Mouse (Mus musculus) stomach, postnatal 0 days (tissue): ENCODE results near the gene Krt222. TPM values are rescaled to one million over a fixed set of nuclear protein-coding genes. Genes with fewer than 3 reads are reported as not detected.
A peak's percentile ranks its signal among the peaks of the same experiment; 100 is the strongest.

Experiments
- ATAC-seq: fragments of 200-750 bp; cut with Nextera tagmentation; 2 replicates; pipeline ENCODE4 v1.8.0; 2017; ENCODE audit not compliant: low FRiP score, low TSS enrichment
- DNase-seq: peaks from one replicate; pipeline ENCODE4 v3.0.0-alpha.2; 2016; ENCODE audit warnings: low spot score
- H3K27ac ChIP-seq: fragments of 300-500 bp; sonication (generic); replicated peaks from 2 replicates; pipeline ENCODE4 v1.5.1; 2014; ENCODE audit warnings: mild to moderate bottlenecking, control low read depth
- H3K27me3 ChIP-seq: fragments of 300-500 bp; sonication (generic); 2 replicates; pipeline ENCODE4 v1.6.1; 2014; ENCODE audit warnings: low read length; ENCODE audit not compliant: control insufficient read depth, insufficient read depth
- H3K36me3 ChIP-seq: fragments of 300-500 bp; sonication (generic); 2 replicates; pipeline ENCODE4 v1.6.1; 2014; ENCODE audit warnings: low read length, mixed read lengths; ENCODE audit not compliant: control insufficient read depth, insufficient read depth
- H3K4me1 ChIP-seq: fragments of 300-500 bp; sonication (generic); replicated peaks from 2 replicates; pipeline ENCODE4 v1.6.1; 2014; ENCODE audit warnings: antibody characterized with exemption; ENCODE audit not compliant: control insufficient read depth, insufficient read depth
- H3K4me2 ChIP-seq: fragments of 300-500 bp; sonication (generic); replicated peaks from 2 replicates; pipeline ENCODE4 v1.6.1; 2014; ENCODE audit warnings: low read depth, mild to moderate bottlenecking, control low read depth, moderate library complexity
- H3K4me3 ChIP-seq: fragments of 300-500 bp; sonication (generic); 2 replicates; pipeline ENCODE4 v1.5.1; 2014; ENCODE audit warnings: low read depth, low read length, control low read depth
- H3K9ac ChIP-seq: fragments of 300-500 bp; sonication (generic); 2 replicates; pipeline ENCODE4 v1.6.1; 2014; ENCODE audit warnings: mild to moderate bottlenecking, low read length, control low read depth, mixed read lengths
- H3K9me3 ChIP-seq: fragments of 300-500 bp; sonication (generic); 2 replicates; pipeline ENCODE4 v1.6.1; 2016; ENCODE audit warnings: low read length; ENCODE audit not compliant: control insufficient read depth
- CTCF ChIP-seq: IDR thresholded peaks from 2 replicates; pipeline ENCODE4 v1.5.1; 2016; ENCODE audit warnings: antibody characterized with exemption, low read depth, mild to moderate bottlenecking, moderate library complexity
- EP300 ChIP-seq: optimal IDR thresholded peaks from 2 replicates; pipeline ENCODE3; 2016; ENCODE audit warnings: antibody characterized with exemption
- WGBS: fragments of 180-500 bp; shearing (Covaris S2); extraction: QIAGEN DNeasy Blood & Tissue Kit; methylation state at CpG from one replicate; pipeline ENCODE4 v1.1.7; 2014; 5-methylcytosine and 5-hydroxymethylcytosine counted together
- polyA plus RNA-seq: library from polyadenylated mRNA; unstranded; fragments of >200 nt; fragmentation: Nextera tagmentation; extraction: Ambion mirVana; gene quantifications from 2 replicates; pipeline ENCODE4 v1.2.1, GENCODE M21; 2015

Krt222 gene
- polyA plus RNA-seq, 1 experiment from 2014 or later: 0.25 TPM

DNA sequence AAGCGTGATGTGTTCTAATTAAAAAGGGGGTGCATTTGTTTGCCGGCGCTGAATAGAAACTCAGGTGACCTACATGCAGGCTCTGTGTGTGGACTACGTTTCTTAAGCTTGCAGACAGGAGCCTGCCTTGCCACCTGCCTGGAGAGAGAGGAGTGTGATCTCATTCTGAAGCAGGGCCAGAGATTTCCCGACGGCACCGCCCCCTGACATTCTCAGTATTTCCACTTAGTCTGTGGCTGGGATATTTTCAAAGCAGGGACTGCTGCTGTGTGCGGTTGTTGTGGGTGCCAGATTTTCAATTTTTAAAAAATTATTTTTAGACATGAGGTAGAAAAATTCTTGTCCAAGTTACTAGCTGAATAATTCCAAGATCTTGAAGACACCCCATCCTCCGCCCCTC is 21.3 kb upstream of the Krt222 start:
- no peak overlapping the region for H3K27ac ChIP-seq
- H3K9ac ChIP-seq: no peak overlapping the region
- H3K4me1 ChIP-seq: no peaks in the 10 kb centered on the region
- WGBS: 63% methylated on average over 9 of the region's 9 CpGs
- no peak overlapping the region for H3K4me2 ChIP-seq
- ATAC-seq (no peak), DNase-seq (no peak)
- no peak overlapping the region for H3K4me3 ChIP-seq
- H3K9me3 ChIP-seq: no peaks in the 10 kb centered on the region
- no peaks in the 10 kb centered on the region for H3K36me3 ChIP-seq
- H3K27me3 ChIP-seq: no peaks in the 10 kb centered on the region
- TF ChIP-seq EP300 (no peak), CTCF (no peak)

- ATAC-seq: no peak
- TF ChIP-seq EP300 (no peak), CTCF (peak; percentile 23; the same call in 1 of the 2 replicates)
- WGBS: 69% methylated on average over 4 of the region's 4 CpGs
- Histone ChIP-seq H3K27ac (no peak overlapping the region), H3K9ac (no peak overlapping the region), H3K4me2 (no peak overlapping the region), H3K4me3 (no peak overlapping the region), H3K27me3 (no peaks in the 10 kb centered on the region), H3K9me3 (no peaks in the 10 kb centered on the region), H3K4me1 (no peaks in the 10 kb centered on the region), H3K36me3 (no peaks in the 10 kb centered on the region)
- no peak for DNase-seq
These were observed 12.3 kb upstream of the Krt222 start for GRCm38 (mm10) chr11:99256213-99256612.

DNA sequence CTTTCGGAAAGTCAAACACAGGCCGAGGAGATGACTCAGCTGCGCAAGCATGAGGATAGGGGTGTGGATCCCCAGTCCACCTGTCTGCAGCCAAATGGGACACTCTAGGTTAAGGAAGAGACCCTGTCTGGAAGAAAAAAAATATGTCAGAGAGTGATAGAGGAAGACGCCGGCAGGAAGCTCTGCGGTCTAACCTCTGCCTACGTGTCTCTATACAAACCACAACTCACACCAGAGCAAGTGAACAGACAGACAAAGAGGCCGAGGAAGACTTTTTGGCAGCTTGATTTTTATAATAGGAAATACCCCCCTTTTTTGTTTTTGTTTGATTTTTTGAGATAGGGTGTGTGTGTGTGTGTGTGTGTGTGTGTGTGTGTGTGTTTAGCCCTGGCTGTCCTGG is 11.4 kb upstream of the Krt222 start:
- Histone ChIP-seq H3K27ac (no peak overlapping the region), H3K4me3 (no peak overlapping the region), H3K4me2 (no peak overlapping the region), H3K36me3 (no peaks in the 10 kb centered on the region), H3K27me3 (no peaks in the 10 kb centered on the region), H3K9ac (no peak overlapping the region), H3K9me3 (no peaks in the 10 kb centered on the region), H3K4me1 (no peaks in the 10 kb centered on the region)
- DNase-seq (no peak), ATAC-seq (no peak)
- 87% methylated on average over 8 of the region's 8 CpGs for WGBS
- TF ChIP-seq CTCF: no peak
- no peak for TF ChIP-seq EP300

DNA sequence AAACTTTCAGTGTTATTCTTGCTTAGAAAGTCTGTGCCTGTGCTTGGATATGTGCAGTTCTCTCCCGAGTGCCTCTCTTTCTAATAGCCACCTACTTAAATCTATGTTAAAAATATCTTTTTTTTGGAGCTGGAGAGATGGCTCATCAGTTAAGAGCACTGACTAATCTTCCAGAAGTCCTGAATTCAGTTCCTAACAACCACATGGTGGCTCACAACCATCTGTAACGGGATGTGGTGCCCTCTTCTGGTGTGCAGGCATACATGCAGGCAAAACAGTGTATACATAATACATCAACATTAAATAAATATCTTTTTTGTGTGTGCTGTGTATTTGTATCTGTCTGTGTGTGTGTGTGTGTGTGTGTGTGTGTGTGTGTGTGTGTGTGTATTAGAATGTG is 10.0 kb upstream of the Krt222 start:
- Histone ChIP-seq H3K4me3 (no peak overlapping the region), H3K4me1 (no peaks in the 10 kb centered on the region), H3K27me3 (no peaks in the 10 kb centered on the region), H3K27ac (no peak overlapping the region), H3K4me2 (no peak overlapping the region), H3K36me3 (no peaks in the 10 kb centered on the region), H3K9me3 (no peaks in the 10 kb centered on the region), H3K9ac (no peak overlapping the region)
- 59% methylated on average over 2 of the region's 2 CpGs for WGBS
- ATAC-seq (no peak), DNase-seq (no peak)
- TF ChIP-seq EP300 (no peak), CTCF (peak; percentile 24; the same call in 1 of the 2 replicates)

- ATAC-seq (no peak), DNase-seq (no peak)
- 69% methylated on average over 8 of the region's 8 CpGs for WGBS
- Histone ChIP-seq H3K27ac (no peak overlapping the region), H3K36me3 (no peaks in the 10 kb centered on the region), H3K27me3 (no peaks in the 10 kb centered on the region), H3K4me2 (no peak overlapping the region), H3K4me3 (no peak overlapping the region), H3K9ac (no peak overlapping the region), H3K9me3 (no peaks in the 10 kb centered on the region), H3K4me1 (no peaks in the 10 kb centered on the region)
- TF ChIP-seq CTCF: no peak
- TF ChIP-seq EP300: no peak
These were observed 8.8 kb upstream of the Krt222 start for GRCm38 (mm10) chr11:99252671-99253070.

DNA sequence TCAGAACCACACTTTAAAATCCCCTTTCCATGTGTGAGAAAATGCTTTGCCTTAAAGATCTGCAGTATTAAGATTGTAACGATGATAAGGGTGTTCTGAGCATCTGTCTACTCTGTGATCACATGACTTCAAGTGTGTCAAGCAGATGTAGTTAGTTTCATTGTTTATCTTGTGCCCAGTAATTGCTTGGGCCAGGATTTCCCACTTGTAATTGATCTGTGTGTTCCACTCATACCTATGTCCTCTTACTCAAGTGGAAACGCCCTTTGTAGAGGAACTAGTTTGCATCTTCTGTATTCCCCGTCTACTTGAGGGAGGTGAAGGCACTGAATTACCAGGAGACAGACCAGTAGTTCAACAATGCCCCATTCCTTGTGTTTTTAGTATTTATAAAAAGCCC is 6.8 kb upstream of the Krt222 start:
- 38% methylated on average over 3 of the region's 3 CpGs for WGBS
- no peak for ATAC-seq

More for the DNA sequence above, 6.8 kb upstream of the Krt222 start:
- H3K4me3 ChIP-seq: no peak overlapping the region
- no peaks in the 10 kb centered on the region for H3K4me1 ChIP-seq
- TF ChIP-seq CTCF: no peak
- TF ChIP-seq EP300: no peak
- no peak overlapping the region for H3K9ac ChIP-seq
- H3K9me3 ChIP-seq: no peaks in the 10 kb centered on the region
- DNase-seq: no peak
- no peak overlapping the region for H3K4me2 ChIP-seq
- no peaks in the 10 kb centered on the region for H3K27me3 ChIP-seq
- H3K36me3 ChIP-seq: no peaks in the 10 kb centered on the region
- H3K27ac ChIP-seq: no peak overlapping the region
